Mouse (Mus musculus): ENCODE results near the gene Tmem259. TPM values are rescaled to one million over a fixed set of nuclear protein-coding genes. Genes with fewer than 3 reads are reported as not detected.

The Tmem259 gene
- polyA plus RNA-seq, 1 experiment from 2014 or later, result 145 TPM

GRCm38 (mm10) chr10:79983205-79983604 lies 925 bp downstream of the Tmem259 start:
- H3K27me3 ChIP-seq, result no peaks in the 10 kb centered on the region
- ChIA-PET CTCF (interaction anchor here (1.2 to 1.9 kb wide), 2 partner anchors 10 to 23 kb away, joined by 4 read pairs; partner anchors contain the start of gene Wdr18), POLR2A (interaction anchor here (0.8 to 1.5 kb wide), 2 partner anchors 14 to 158 kb away, joined by 4 read pairs; partner anchors contain the start of gene Cbarp)
- DNase-seq (ENCODE audit: low read depth, low spot score) (no peak), ATAC-seq (no peak)
- TF ChIP-seq CTCF (IDR thresholded peaks at IDR 0.05), result no peak
- in situ Hi-C loops (cut with MboI; ENCODE audit: low pct_unique_long_range_greater_than_20kb), result loop anchor here (10.0 kb wide), 1 partner anchor 272 kb away; no protein-coding TSS in a partner anchor

DNA sequence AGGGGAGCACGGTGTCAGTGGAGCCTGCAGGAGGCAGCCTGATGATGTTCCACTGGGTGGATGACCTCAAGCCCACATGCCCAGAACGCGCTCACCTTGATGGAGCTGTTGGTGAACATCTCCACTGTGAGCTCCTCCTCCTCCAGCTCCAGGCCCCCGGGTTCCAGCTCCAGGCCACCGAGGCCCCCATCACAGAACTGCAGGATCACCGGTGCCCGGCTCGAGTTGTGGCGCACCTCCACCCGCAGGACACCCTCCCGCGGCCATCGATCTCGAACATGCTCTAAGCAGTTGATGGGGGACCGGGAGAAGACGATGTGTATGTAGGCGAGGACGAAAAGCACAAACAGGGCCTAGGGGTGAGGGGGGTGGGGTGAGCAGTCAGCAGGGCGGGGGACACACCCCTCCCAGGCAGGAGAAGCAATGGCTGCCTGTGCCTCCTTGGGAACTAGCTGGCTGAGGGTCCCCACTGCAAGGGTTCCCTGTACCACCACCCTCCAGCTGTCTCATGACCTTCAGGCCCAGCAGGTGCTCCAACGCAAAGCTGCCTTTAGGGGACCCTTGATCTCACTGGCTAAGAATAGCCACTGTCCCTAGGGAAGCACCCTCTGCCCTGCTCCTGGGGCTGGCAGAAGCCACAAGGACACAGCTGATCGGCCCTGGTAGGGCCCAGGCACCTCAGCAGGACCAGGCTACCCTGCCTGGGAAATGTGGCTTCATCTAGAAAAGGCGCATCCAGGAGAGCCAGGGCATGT lies 4.6 kb downstream of the Tmem259 start:
- CTCF ChIA-PET, result interaction anchor here (0.7 to 1.8 kb wide), 2 partner anchors 19 to 20 kb away, joined by 3 to 5 read pairs; partner anchors contain the start of gene Wdr18
- in situ Hi-C loops (cut with MboI; ENCODE audit: low pct_unique_long_range_greater_than_20kb), result loop anchor here (10.0 kb wide), 1 partner anchor 275 kb away; no protein-coding TSS in a partner anchor
- no peak for ATAC-seq

DNA sequence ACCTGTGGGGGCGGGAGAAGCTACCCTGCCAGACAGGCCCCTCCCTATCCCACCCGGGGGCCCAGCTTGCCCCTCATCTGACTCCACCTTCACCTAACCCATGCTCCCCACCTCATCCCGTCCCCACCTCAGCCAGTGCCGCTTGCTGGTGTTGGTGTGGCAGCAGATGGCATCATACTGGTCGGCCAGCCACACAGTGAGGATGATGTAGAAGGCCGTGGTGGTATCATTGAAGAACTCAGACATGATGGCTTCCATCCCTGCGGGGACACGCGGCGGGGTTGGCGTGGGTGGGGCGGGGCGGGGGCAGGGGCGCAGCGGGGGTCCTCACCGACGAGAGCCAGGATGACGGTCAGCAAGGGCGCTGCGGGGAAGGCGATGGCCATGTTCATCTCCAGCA lies 6.1 kb downstream of the Tmem259 start:
- no peak for TF ChIP-seq CTCF (IDR thresholded peaks at IDR 0.05)
- ATAC-seq (no peak), DNase-seq (ENCODE audit: low read depth, low spot score) (no peak)
- in situ Hi-C loops (cut with MboI; ENCODE audit: low pct_unique_long_range_greater_than_20kb), result no loop called here
- ChIA-PET POLR2A (no interaction called here), CTCF (no interaction called here)
- no peaks in the 10 kb centered on the region for H3K27me3 ChIP-seq

More for the DNA sequence above, 4.6 kb downstream of the Tmem259 start:
- no peak for DNase-seq (ENCODE audit: low read depth, low spot score)
- H3K27me3 ChIP-seq, result no peaks in the 10 kb centered on the region
- TF ChIP-seq CTCF (IDR thresholded peaks at IDR 0.05), result no peak
- POLR2A ChIA-PET, result interaction anchor here (1.2 kb wide), 1 partner anchor 19 kb away, joined by 4 read pairs; no protein-coding TSS in a partner anchor

DNA sequence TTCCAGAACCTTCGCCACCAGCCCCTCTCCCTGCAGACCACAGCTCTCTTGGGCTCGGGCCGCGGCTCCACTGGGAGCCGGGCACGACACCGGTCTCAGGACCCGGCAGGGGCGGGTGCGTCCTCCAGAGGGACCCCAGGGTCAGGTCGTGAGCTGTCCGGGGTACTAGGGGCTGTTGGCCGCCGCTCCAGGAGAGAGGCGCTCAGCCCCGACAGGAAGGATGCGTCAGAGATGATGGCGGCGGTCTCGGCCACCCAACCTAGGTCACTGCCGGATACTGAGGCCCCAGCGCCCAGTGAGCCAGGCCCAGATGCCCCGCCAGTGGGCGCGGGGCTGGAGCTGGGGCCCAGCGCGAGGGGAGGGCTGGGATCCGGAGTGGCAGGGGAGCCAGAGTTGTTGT lies 6.8 kb downstream of the Tmem259 start:
- no peak for DNase-seq (ENCODE audit: low read depth, low spot score)
- in situ Hi-C loops (cut with MboI; ENCODE audit: low pct_unique_long_range_greater_than_20kb), result no loop called here
- no peaks in the 10 kb centered on the region for H3K27me3 ChIP-seq
- ChIA-PET CTCF (no interaction called here), POLR2A (no interaction called here)
- no peak for TF ChIP-seq CTCF (IDR thresholded peaks at IDR 0.05)
- ATAC-seq, result no peak

GRCm38 (mm10) chr10:79976722-79977107 lies 7.4 kb downstream of the Tmem259 start:
- ChIA-PET CTCF (no interaction called here), POLR2A (no interaction called here)
- ATAC-seq, result no peak
- no peak for TF ChIP-seq CTCF (IDR thresholded peaks at IDR 0.05)
- DNase-seq (ENCODE audit: low read depth, low spot score), result no peak
- in situ Hi-C loops (cut with MboI; ENCODE audit: low pct_unique_long_range_greater_than_20kb), result no loop called here
- H3K27me3 ChIP-seq, result no peaks in the 10 kb centered on the region

- no peak for TF ChIP-seq CTCF (IDR thresholded peaks at IDR 0.05)
- in situ Hi-C loops (cut with MboI; ENCODE audit: low pct_unique_long_range_greater_than_20kb), result no loop called here
- ChIA-PET CTCF (interaction anchor here (2.4 kb wide), 1 partner anchor 9 kb away, joined by 11 read pairs; the partner anchor contains the start of gene Tmem259), POLR2A (no interaction called here)
- DNase-seq (ENCODE audit: low read depth, low spot score) (no peak), ATAC-seq (no peak)
- no peaks in the 10 kb centered on the region for H3K27me3 ChIP-seq
Measured at GRCm38 (mm10) chr10:79976071-79976721, 7.9 kb downstream of the Tmem259 start.

DNA sequence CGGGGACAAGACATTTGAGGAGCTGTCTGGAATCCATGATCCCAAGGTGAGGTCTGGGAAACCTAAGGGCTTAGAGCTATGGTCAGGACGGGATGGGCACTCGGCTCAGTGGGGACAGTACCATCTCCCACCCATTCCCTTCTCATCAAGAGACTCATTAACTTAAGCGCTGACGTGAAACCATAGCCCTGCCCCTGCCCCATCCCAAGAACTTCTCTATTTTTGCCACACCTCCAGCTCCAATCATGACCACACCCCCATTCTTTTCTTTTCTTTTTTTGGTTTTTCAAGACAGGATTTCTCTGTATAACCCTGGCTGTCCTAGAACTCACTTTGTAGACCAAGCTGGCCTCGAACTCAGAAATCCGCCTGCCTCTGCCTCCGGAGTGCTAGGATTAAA lies 9.5 kb downstream of the Tmem259 start:
- no peak for ATAC-seq
- no peak for TF ChIP-seq CTCF (IDR thresholded peaks at IDR 0.05)
- DNase-seq (ENCODE audit: low read depth, low spot score), result no peak
- POLR2A ChIA-PET, result no interaction called here
- H3K27me3 ChIP-seq, result no peaks in the 10 kb centered on the region
- CTCF ChIA-PET, result interaction anchor here (1.4 to 2.4 kb wide), 2 partner anchors 10 to 15 kb away, joined by 3 to 11 read pairs; partner anchors contain the start of genes Tmem259 and Wdr18
- in situ Hi-C loops (cut with MboI; ENCODE audit: low pct_unique_long_range_greater_than_20kb), result no loop called here

- ChIA-PET POLR2A (no interaction called here), CTCF (interaction anchor here (0.8 to 2.4 kb wide), 3 partner anchors 11 to 14 kb away, joined by 3 to 11 read pairs (median 3); partner anchors contain the start of genes Tmem259 and Wdr18)
- H3K27me3 ChIP-seq, result no peaks in the 10 kb centered on the region
- no peak for TF ChIP-seq CTCF (IDR thresholded peaks at IDR 0.05)
- ATAC-seq (no peak), DNase-seq (ENCODE audit: low read depth, low spot score) (no peak)
- in situ Hi-C loops (cut with MboI; ENCODE audit: low pct_unique_long_range_greater_than_20kb), result no loop called here
Measured at GRCm38 (mm10) chr10:79974087-79974486, 10.0 kb downstream of the Tmem259 start.

- in situ Hi-C loops (cut with MboI; ENCODE audit: low pct_unique_long_range_greater_than_20kb), result no loop called here
- ATAC-seq, result no peak
- H3K27me3 ChIP-seq, result no peaks in the 10 kb centered on the region
- TF ChIP-seq CTCF (IDR thresholded peaks at IDR 0.05), result no peak
- POLR2A ChIA-PET, result no interaction called here
- no peak for DNase-seq (ENCODE audit: low read depth, low spot score)
- CTCF ChIA-PET, result interaction anchor here (1.0 to 2.0 kb wide), 3 partner anchors 12 to 192 kb away, joined by 3 to 7 read pairs (median 5); partner anchors contain the start of genes Tmem259 and Wdr18
Measured at GRCm38 (mm10) chr10:79972831-79973230, 11.3 kb downstream of the Tmem259 start.

GRCm38 (mm10) chr10:79971183-79971497 lies 13.0 kb downstream of the Tmem259 start:
- ATAC-seq (no peak), DNase-seq (ENCODE audit: low read depth, low spot score) (no peak)
- in situ Hi-C loops (cut with MboI; ENCODE audit: low pct_unique_long_range_greater_than_20kb), result no loop called here
- H3K27me3 ChIP-seq, result no peaks in the 10 kb centered on the region
- ChIA-PET CTCF (interaction anchor here (2.0 kb wide), 1 partner anchor 11 kb away, joined by 7 read pairs; the partner anchor contains the start of gene Wdr18), POLR2A (no interaction called here)
- TF ChIP-seq CTCF (IDR thresholded peaks at IDR 0.05), result no peak

Data from Patski (cell line).